Mouse (Mus musculus) heart, postnatal 0 days (tissue): Measurements from ENCODE around the gene Exoc6.

Experiments used
- CTCF ChIP-seq: IDR thresholded peaks from 2 replicates; pipeline ENCODE4 v1.5.1; 2016; ENCODE audit warnings: antibody characterized with exemption, control low read depth, low read depth
- EP300 ChIP-seq: IDR thresholded peaks from 2 replicates; pipeline ENCODE4 v1.6.1; 2016; ENCODE audit warnings: antibody characterized with exemption, low read depth

DNA sequence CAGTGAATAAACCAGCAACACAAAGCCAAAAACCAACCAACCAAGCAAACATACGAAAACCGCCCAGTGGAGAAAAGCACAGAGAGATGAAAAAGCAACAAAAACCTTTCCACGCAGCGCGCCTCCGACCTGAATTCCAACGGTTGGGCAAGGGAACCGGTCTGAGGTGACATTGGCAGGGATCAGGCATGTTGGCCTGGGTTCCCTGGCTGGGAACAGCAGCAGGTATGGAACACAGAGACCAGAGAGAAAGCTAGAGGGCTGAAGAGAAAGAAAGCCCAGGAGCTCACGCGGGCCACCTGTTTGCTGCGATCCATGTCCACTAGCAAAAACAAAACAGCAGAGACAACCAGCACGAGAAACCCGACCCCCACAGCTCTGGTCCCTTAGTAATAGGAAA, 144.9 kb downstream of the Exoc6 start:
- TF ChIP-seq CTCF (no peak), EP300 (no peak)
